Mouse (Mus musculus): Measurements from ENCODE around the gene Skp1a.

DNA sequence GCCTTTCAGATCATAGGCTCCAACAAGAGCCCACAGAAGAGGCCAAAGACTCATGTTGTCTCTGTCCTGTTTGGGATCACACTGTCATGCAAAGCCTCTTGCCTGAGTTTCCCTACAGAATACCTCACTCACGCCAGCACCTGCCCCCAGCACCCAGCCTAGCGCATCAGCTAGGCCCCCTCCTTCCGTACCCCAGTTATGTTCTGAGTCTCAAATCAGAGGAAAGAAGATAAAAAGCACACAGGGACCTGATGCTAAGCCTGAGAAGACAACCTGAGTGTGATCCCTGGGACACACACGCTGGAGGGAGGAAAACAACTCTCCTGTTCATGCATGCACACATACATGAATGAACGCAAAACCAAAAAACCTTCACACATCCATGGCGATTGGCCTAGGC, 47.2 kb downstream of the Skp1a start:
- TF ChIP-seq POLR2A (IDR thresholded peaks at IDR 0.05; ENCODE audit: low read depth, low read length) (no peak), CTCF (IDR thresholded peaks at IDR 0.05; ENCODE audit: extremely low read depth, insufficient read length, insufficient replicate concordance, low read depth, low read length) (no peak)

All from small intestine, adult 2 months (tissue).